24 mouse cellular contexts compared by ENCODE assay signal in the genomic region with DNA sequence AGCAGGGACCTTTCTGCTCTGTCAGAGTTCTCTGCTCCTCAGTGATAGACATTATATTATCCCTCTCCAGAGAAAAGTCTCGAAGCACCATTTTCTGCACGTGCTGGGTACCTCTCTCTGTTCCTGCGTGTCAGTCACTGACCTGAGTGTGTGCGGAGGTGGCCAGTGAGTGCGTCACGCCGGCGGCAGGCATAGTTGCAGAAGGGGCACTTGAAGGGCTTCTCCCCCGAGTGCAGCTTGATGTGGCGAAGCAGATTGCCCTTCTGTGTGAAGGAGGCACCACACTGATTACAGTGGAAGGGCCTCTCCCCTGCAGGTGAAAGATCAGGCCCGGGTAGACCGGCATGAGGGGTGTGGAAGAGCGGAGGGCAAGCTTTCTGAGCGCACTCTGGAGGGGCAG. TPM values are rescaled to one million over a fixed set of nuclear protein-coding genes. Genes with fewer than 3 reads are reported as not detected.
DNase-seq lines count a peak whose midpoint lies in the region; ATAC-seq and TF ChIP-seq lines count a peak whose summit lies in the region.
"Had no signal": no experiment of that assay in that cellular context is flagged by ENCODE, and none has a peak within 500 bp of the region (broad histone marks: within the 10 kb centered on the region; RNA-seq: fewer than 3 reads in every experiment).

No protein-coding gene starts in this region.

- TF ChIP-seq CTCF in lung, postnatal 0 days (IDR thresholded peaks at IDR 0.05), result no peak
- no peak for TF ChIP-seq CTCF in E14TG2a.4 (conservative IDR thresholded peaks at IDR 0.05; ENCODE audit: low read length)

- H3K9me3 ChIP-seq in lung, postnatal 0 days (ENCODE audit: low read length), result no peaks in the 10 kb centered on the region
- H3K9me3 ChIP-seq in E14TG2a.4 (ENCODE audit: low read length), result no peaks in the 10 kb centered on the region
- H3K9me3 ChIP-seq: embryonic facial prominence, embryonic 13.5 days; embryonic facial prominence, embryonic 15.5 days; forebrain, embryonic 10.5 days; forebrain, embryonic 12.5 days had no signal

- 72% methylated on average over 14 of the region's 14 CpGs for WGBS in lung, postnatal 0 days

- no peak overlapping the region for H3K27ac ChIP-seq in lung, postnatal 0 days (ENCODE audit: low read length)
- H3K27ac ChIP-seq: embryonic facial prominence, embryonic 13.5 days; embryonic facial prominence, embryonic 15.5 days; forebrain, embryonic 10.5 days; forebrain, embryonic 12.5 days had no signal

- H3K4me1 ChIP-seq in lung, postnatal 0 days (ENCODE audit: insufficient read depth, low read depth, low read length), result no peaks in the 10 kb centered on the region
- peaks cover 69% of the 10 kb centered on the region for H3K4me1 ChIP-seq in E14TG2a.4 (replicated peaks; ENCODE audit: low read depth, low read length)

- H3K4me3 ChIP-seq in lung, postnatal 0 days (ENCODE audit: low read depth, low read length), result no peak overlapping the region
- H3K4me3 ChIP-seq in E14TG2a.4 (replicated peaks; ENCODE audit: low read length), result peak overlapping the region; percentile 43
- H3K4me3 ChIP-seq: embryonic facial prominence, embryonic 13.5 days; embryonic facial prominence, embryonic 15.5 days; erythroblast, embryonic 14.5 days; forebrain, embryonic 10.5 days; forebrain, embryonic 12.5 days had no signal

- no peak for ATAC-seq in CD4-positive, CD25-positive, alpha-beta regulatory T cell, adult 4 months
- peak; percentile 80 for ATAC-seq in lung, postnatal 0 days
- ATAC-seq: forebrain, embryonic 14.5 days; forebrain, embryonic 16.5 days had no signal

- no peaks in the 10 kb centered on the region for H3K36me3 ChIP-seq in lung, postnatal 0 days (ENCODE audit: insufficient read depth, low read length)
- H3K36me3 ChIP-seq in E14TG2a.4 (ENCODE audit: insufficient read depth, low read length), result no peaks in the 10 kb centered on the region

- H3K4me2 ChIP-seq in lung, postnatal 0 days (replicated peaks; ENCODE audit: low read depth, low read length), result no peak overlapping the region
- H3K4me2 ChIP-seq: embryonic facial prominence, embryonic 13.5 days; embryonic facial prominence, embryonic 15.5 days; forebrain, embryonic 12.5 days had no signal

- peak; percentile 48 for DNase-seq in CD4-positive, CD25-positive, alpha-beta regulatory T cell, adult 2 months (ENCODE audit: low read depth, low spot score)
- DNase-seq in lung, postnatal 0 days (ENCODE audit: low spot score), result peak; percentile 36
- no peak for DNase-seq in lung, postnatal 10 days
- DNase-seq: adrenal gland, adult 2 months; adrenal gland, postnatal 10 days; adrenal gland, postnatal 25 days; B cell, adult 2 months; cerebellum, adult 11 months; cerebellum, adult 18-20 months; cerebellum, adult 8-10 months; cerebellum, adult 9-11 months; cerebellum, postnatal 14 days; cerebellum, postnatal 36 days; embryo, embryonic 11 days had no signal

- no peak for TF ChIP-seq EP300 in lung, postnatal 0 days (IDR thresholded peaks at IDR 0.05)

- no peak overlapping the region for H3K9ac ChIP-seq in lung, postnatal 0 days (replicated peaks; ENCODE audit: low read depth)
- H3K9ac ChIP-seq: embryonic facial prominence, embryonic 13.5 days; embryonic facial prominence, embryonic 15.5 days; forebrain, embryonic 12.5 days had no signal

- 0 out of 2 replicates have a peak, but pooled peaks cover 3% of the 10 kb centered on the region for H3K27me3 ChIP-seq in lung, postnatal 0 days (replicated peaks; ENCODE audit: insufficient read depth, low read length)
- peaks cover 73% of the 10 kb centered on the region for H3K27me3 ChIP-seq in E14TG2a.4 (ENCODE audit: insufficient read depth, low read length)
- H3K27me3 ChIP-seq: CH12.LX; embryonic facial prominence, embryonic 13.5 days; embryonic facial prominence, embryonic 15.5 days had no signal

RNA-seq across cellular contexts. Expression of gene Ikzf4, which starts 5.8 kb away (rescaled TPM):
- polyA plus RNA-seq in CD4-positive, CD25-positive, alpha-beta regulatory T cell, adult 4 months (2017; shearing (Covaris generic)), result 100 to 1,000 TPM; 102 to 158 TPM
- polyA plus RNA-seq in lung, postnatal 0 days (2015; fragmentation: Nextera tagmentation; extraction: Ambion mirVana), result 1.3 and 1.5 TPM in 2 replicates

RNA-seq across cellular contexts. Expression of gene Rps26, which starts 13.5 kb away (rescaled TPM):
- 1,000 to 10,000 TPM; 1,420 to 1,755 TPM for polyA plus RNA-seq in CD4-positive, CD25-positive, alpha-beta regulatory T cell, adult 4 months (2017; shearing (Covaris generic))
- polyA plus RNA-seq in lung, postnatal 0 days (2015; fragmentation: Nextera tagmentation; extraction: Ambion mirVana), result 459 and 465 TPM in 2 replicates

RNA-seq across cellular contexts. Expression of gene Suox, which starts 33.9 kb away (rescaled TPM):
- polyA plus RNA-seq in CD4-positive, CD25-positive, alpha-beta regulatory T cell, adult 4 months (2017; shearing (Covaris generic)), result 10 to 100 TPM; 25.7 to 44.3 TPM
- 12.3 and 12.6 TPM in 2 replicates for polyA plus RNA-seq in lung, postnatal 0 days (2015; fragmentation: Nextera tagmentation; extraction: Ambion mirVana)

RNA-seq across cellular contexts. Expression of gene Erbb3, which starts 50.5 kb away (rescaled TPM):
- 1 to 10 TPM; 6.6 to 9.3 TPM for polyA plus RNA-seq in CD4-positive, CD25-positive, alpha-beta regulatory T cell, adult 4 months (2017; shearing (Covaris generic))
- polyA plus RNA-seq in lung, postnatal 0 days (2015; fragmentation: Nextera tagmentation; extraction: Ambion mirVana), result 21.4 and 22.6 TPM in 2 replicates

RNA-seq across cellular contexts. Expression of gene Rab5b, which starts 56.1 kb away (rescaled TPM):
- polyA plus RNA-seq in CD4-positive, CD25-positive, alpha-beta regulatory T cell, adult 4 months (2017; shearing (Covaris generic)), result 100 to 1,000 TPM in 1 of 2 experiments, 10 to 100 TPM in 1; 69.1 to 111 TPM
- polyA plus RNA-seq in lung, postnatal 0 days (2015; fragmentation: Nextera tagmentation; extraction: Ambion mirVana), result 69.1 and 71.8 TPM in 2 replicates

Comparison
In these comparisons a context has a peak if more than half of its experiments do, and no peak if none do; other contexts are left out.
1. RNA of gene Ikzf4, which starts 5.8 kb away (polyA plus RNA-seq): 102 to 158 TPM in CD4-positive, CD25-positive, alpha-beta regulatory T cell, adult 4 months; 1.3 to 1.5 TPM in lung, postnatal 0 days; every median in the first group is over 10 times any median in the second.